Mouse (Mus musculus) right cerebral cortex, postnatal 25 days (tissue): ENCODE data around the gene Pon2.
"Not testable (repeated sequence)": the region's sequence is repeated elsewhere in the genome, so short reads cannot be mapped to it uniquely, and the experiment has no call there.

ENCODE experiments used
- DNase-seq: peaks from one replicate; pipeline ENCODE4 v3.0.0; 2022

The Pon2 gene

GRCm38 (mm10) chr6:5298092-5298554 is at the start of gene Pon2:
Gene Pon2, minus strand, starts transcription at chr6:5298455.
- DNase-seq = peak; percentile 52

- no peak for DNase-seq
Observed at GRCm38 (mm10) chr6:5344255-5344654, 46.0 kb upstream of the Pon2 start.

GRCm38 (mm10) chr6:5339283-5339682 is 41.0 kb upstream of the Pon2 start:
- DNase-seq = not testable (repeated sequence)

DNA sequence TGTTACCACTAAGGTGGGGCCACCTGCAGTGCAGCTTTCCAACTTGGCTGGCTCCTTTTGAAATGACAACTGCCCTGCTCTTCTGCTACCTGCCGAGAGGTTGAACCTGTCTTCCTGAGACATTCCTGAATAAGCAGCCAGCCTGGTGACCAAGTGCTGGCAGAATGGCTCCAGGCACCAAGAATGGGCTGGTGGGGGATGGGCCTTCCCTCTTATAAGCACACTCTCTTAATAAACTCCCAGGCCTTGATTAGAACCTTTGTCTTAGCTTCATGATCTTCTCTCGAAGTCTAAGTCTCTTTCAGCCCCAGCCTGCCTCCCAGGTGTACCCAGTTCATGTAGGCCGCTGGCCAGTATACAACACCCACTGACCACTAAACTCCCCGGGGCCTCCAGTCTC is 40.5 kb upstream of the Pon2 start:
- DNase-seq = not testable (repeated sequence)

DNA sequence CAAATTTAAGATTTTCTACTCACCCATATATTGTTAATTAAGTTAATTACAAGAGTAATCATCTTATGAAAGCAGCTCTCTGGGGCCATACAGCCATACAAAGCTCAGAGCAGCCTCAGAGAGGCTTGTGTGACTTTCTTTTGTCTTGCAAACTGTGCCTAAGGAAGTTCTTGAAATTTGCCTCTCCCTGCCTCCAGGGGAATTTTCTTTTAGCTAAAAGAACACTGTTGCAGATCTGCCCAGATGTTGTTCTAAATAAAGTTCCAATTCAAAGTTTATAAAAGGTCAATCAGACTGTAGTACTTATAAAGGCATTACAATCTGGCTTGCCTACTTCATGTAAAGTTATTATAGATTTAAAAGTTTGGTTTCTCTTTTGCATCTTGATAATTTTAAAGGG is 37.8 kb upstream of the Pon2 start:
- not testable (repeated sequence) for DNase-seq

GRCm38 (mm10) chr6:5334021-5334420 is 35.8 kb upstream of the Pon2 start:
- no peak for DNase-seq

DNA sequence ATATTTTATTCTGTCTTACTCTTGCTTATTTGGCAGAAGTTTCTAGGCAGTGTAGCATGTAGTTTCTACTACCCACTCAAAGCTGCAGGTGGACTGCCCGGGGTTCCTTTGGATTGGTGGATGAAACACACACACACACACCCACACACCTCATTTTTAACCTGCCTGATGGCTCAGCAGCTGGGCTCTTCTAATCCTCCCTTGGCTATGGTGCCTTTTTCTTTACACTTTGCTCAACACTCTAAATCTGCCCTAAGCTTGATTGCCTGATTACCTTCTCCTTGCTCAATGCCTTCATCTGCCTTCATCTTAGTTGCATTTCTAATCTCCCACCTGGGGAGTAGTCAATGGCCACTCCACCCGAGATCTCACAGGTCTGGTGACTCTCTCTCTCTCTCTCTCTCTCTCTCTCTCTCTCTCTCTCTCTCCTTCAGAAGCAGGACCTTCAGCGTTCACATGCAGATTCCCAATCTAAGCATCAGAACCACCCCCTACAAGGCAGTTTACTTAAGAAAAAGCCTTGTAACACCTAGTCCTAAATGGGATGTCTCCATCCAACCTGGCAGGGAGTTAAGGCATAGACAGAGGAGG is 34.4 kb upstream of the Pon2 start:
- peak; percentile 36 for DNase-seq

- no peak for DNase-seq
Observed at GRCm38 (mm10) chr6:5325122-5325521, 26.9 kb upstream of the Pon2 start.

DNA sequence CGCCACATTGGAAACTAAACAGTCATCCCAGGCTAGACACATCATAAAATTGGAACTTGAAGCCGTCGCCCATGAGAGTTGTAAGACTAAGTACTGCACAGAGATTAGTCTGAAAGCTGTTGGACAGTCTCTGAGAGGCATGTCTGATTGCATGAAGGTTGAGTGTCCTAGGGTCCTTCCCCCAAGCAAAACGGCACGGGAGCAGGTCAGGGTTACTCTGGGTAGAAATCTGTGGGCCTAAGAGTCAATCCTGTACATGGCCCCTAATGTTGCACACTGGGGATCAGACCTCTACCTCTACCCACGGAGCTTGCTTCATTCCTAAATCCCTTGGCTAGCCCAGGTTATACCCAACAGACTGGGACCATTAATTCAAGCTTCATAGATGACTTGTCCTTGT is 25.8 kb upstream of the Pon2 start:
- DNase-seq = not testable (repeated sequence)

GRCm38 (mm10) chr6:5316630-5317029 is 18.4 kb upstream of the Pon2 start:
- no peak for DNase-seq

DNA sequence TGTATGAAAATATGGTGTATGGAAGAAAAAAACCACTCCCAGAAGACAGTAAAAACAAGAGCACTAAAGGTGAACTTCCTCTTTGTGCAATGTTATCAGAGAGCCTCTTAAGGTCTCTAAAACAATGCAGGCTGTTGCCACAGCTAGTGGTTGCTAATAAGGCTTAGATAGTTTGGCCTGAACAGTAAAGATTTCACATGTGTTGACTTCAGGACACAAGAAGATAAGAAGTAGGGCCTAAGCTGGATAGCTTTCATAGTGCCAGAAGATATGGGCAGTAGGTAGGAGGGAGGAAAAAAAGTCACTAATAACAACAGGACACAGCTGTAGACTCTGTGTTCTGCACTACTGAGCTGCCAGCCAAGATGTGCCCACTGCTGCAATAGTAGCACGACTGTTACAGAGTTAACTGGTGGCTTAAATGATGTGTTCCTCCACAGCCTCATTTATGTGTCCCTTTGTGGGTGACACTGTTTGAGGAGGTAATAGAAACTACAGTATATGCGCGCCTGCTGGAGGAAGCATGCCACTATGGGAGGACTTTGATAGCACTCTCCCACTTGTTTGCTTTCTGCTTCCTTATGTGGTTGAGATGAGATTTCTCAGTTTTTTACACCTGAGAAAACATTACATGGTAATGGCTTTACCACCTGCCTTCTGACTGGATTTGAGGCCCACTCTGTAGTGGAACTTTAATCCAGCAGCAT is 17.0 kb upstream of the Pon2 start:
- no peak for DNase-seq

DNA sequence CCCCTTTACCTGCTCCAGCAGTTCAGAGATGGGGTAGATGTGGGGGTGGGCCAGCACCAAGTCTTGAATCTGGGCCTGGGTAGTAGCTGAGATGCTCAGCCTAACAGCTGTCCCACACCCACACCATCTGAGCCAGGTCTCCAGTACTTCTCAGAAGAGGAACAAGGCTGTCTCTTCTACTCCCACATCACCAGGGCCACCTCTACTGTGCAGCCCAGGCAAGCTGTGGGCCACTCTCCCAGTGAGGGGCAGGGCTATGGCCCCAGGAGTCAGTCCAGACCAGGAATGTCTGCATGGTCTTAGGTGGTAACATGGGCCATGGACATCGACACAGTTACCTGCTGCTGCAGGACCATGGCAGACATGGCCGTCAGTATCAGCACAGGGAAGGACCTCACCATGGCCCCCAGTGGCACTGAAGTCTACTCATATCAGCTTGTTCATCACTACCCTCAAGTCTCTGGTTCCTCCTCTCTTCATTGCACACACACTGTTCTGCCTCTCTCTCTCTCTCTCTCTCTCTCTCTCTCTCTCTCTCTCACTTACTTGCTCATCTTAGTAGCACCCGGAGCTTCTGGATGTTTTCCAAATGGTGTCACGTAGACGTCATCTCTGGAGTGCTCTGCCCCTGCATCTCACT is 15.8 kb upstream of the Pon2 start:
- DNase-seq = no peak

- no peak for DNase-seq
Observed at GRCm38 (mm10) chr6:5310491-5310890, 12.2 kb upstream of the Pon2 start.

DNA sequence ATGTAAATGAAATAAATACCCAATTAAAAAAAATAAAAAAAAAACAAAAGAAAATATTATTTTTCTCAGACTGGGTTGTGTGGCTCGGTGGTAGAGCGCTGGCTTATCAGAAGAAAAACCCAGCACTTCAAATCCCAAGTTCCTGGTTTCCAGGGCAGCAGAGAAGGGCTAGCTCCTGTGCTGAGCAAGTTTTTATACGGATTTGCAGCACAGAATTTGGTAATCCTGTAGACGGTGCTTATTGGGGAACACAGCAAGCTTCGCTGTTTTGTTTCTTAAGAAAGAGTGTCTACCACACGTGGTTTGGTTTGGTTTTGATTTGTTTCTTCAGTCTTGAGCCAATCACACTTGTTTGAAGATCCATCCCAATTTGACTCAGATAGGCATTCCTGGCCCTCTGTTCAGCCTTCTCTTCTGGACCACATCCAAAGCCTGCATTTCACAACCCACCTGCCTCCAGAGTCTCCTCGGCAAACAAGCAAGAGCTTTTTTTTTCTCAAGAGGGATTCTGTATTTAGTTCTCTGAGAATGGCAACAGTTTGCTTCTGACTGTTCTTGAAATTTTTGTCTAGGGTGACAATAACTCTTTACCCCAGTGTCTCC is 11.4 kb upstream of the Pon2 start:
- no peak for DNase-seq

DNA sequence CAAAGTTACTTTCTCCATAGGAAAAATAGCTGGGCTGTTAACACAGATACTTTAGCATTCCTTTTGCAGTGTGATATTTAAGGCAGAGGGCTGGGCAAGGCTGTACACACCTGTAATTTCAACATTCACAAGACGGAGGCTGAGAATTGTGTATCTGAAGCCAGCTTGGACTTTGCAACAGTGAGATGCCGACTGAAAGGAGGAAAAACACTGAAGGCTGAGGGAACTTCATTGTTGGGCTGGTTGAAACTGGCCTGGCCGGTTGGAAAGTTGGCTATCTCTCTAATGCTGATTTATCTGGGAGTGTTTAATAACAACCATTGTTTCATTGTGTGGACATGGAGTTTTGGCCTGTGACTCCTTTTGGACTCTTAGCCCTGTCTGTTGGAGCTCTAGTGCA is 7.7 kb upstream of the Pon2 start:
- no peak for DNase-seq

GRCm38 (mm10) chr6:5304956-5305355 is 6.7 kb upstream of the Pon2 start:
- DNase-seq = no peak

DNA sequence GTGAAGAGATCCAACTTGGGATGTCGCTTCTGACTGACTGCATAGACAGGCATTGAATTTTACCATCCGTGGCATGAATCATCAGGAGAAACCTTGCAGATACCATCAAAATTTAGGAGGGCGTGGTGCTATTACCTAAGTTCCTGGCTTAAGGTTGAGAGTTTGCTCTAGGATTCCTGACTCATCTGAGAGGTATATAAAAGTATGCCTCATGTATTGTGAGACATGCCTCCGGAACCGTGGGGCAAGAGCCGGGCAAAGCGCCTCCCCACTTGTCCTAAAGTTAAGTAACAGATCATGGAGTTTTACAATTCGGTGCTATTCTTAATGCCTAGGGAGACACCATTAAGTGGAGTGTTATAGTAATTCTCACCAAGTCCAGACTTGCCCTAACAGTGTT is 2.4 kb upstream of the Pon2 start:
- DNase-seq = no peak

DNA sequence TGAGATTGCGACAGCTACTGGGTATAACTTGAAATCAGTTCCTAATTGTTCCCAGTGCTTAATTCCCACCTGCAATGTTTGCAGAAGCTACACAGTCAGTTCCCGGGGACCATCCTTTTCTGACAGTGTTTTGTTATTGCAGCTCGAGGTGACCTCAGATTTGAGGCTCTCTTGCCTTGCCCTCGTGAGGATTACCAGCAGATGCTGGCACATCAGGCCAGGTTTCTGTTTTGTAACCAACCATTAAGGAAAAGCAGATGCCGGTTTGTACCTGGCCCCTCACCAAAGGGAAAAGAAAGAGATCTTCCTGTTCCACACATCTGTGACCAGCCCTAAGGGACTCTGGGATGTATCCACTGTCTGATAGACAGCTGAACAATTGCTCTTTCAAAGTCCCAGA is 1.3 kb upstream of the Pon2 start:
- DNase-seq = no peak

DNA sequence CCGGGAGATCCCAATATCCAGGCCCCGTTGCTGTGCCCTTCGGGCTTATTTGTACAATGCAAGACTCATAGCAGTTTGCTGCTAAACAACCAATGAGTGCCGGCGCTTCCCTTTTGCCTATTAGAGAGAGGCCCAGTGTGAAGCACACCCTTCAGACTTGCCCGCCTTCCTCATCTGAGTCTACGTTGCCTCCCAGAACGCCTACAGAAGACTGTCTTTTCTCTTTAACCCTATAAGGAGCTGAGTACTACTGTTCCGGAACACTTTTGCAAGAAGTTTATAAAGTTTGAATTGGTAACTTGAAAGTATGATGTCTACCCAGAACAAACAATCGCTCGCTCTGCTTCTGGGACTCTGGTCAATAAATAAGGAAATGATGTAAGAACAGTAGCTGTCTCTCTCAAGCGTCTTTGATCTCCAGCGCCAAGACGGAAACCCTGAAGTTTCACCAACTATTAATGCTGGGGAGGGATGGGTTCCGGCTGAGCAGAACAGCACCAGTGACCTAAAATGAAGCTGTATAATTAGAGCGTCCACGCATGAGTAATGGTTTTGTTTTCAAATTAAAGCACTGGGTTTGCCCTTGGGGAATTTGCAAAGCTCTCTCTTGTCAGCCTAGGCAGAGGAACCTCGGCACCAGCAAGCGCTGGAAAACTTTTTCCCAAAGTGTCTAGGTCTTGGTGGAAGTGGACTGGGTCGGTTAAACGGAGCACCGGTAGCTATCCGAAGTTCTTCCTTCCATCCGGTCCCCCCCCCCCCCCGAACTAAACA is 749 bp downstream of the Pon2 start:
- DNase-seq = no peak

DNA sequence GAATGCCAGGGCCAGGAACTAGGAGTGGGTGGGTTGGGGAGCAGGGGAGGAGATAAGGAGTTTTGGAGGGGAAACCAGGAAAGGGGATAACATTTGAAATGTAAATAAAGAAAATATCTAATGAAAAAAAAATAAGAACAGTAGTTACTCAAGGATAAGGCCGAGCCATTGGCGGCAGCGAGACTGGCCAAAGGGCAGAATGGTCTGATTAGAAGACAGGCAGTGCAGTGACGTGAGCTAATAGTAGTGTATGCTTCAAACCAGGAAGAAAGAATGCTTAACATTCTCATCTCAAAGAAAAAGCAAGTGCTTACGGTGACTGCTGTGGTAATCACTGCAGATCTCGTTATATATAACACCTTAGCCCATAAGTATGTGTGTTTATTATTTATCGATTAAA is 2.2 kb downstream of the Pon2 start:
- no peak for DNase-seq

GRCm38 (mm10) chr6:5294659-5295449 is 3.4 kb downstream of the Pon2 start:
- no peak for DNase-seq

GRCm38 (mm10) chr6:5292841-5293240 is 5.4 kb downstream of the Pon2 start:
- no peak for DNase-seq
